Mouse (Mus musculus): Measurements from ENCODE around the gene Suclg2. TPM values are rescaled to one million over a fixed set of nuclear protein-coding genes. Genes with fewer than 3 reads are reported as not detected.

Gene Suclg2
- polyA plus RNA-seq, 1 experiment from 2014 or later: 12.6 TPM

GRCm38 (mm10) chr6:95469521-95469920 is 249.1 kb downstream of the Suclg2 start:
- no peaks in the 10 kb centered on the region for H3K9me3 ChIP-seq (replicated peaks; ENCODE audit: control insufficient read depth, low read length, poor library complexity, severe bottlenecking)
- no peak for ATAC-seq
- H3K36me3 ChIP-seq (ENCODE audit: control insufficient read depth, insufficient read depth, low read length): no peaks in the 10 kb centered on the region
- no peak overlapping the region for H3K9ac ChIP-seq (ENCODE audit: low read depth, low read length)
- H3K4me2 ChIP-seq (ENCODE audit: low read length): no peak overlapping the region
- H3K27me3 ChIP-seq (ENCODE audit: control insufficient read depth, insufficient read depth, low read depth, low read length): no peaks in the 10 kb centered on the region
- H3K27ac ChIP-seq (ENCODE audit: low read length): no peak overlapping the region
- H3K4me1 ChIP-seq (ENCODE audit: control insufficient read depth, insufficient read depth, low read length): no peaks in the 10 kb centered on the region
- no peak overlapping the region for H3K4me3 ChIP-seq (ENCODE audit: low read depth, low read length)
- 48% methylated on average over 7 of the region's 7 CpGs for WGBS

GRCm38 (mm10) chr6:95465322-95465721 is 253.3 kb downstream of the Suclg2 start:
- no peak for ATAC-seq
- Histone ChIP-seq H3K9me3 (replicated peaks; ENCODE audit: control insufficient read depth, low read length, poor library complexity, severe bottlenecking) (no peaks in the 10 kb centered on the region), H3K4me2 (ENCODE audit: low read length) (no peak overlapping the region), H3K4me3 (ENCODE audit: low read depth, low read length) (no peak overlapping the region), H3K27ac (ENCODE audit: low read length) (no peak overlapping the region), H3K36me3 (ENCODE audit: control insufficient read depth, insufficient read depth, low read length) (no peaks in the 10 kb centered on the region), H3K27me3 (ENCODE audit: control insufficient read depth, insufficient read depth, low read depth, low read length) (no peaks in the 10 kb centered on the region), H3K4me1 (ENCODE audit: control insufficient read depth, insufficient read depth, low read length) (no peaks in the 10 kb centered on the region), H3K9ac (ENCODE audit: low read depth, low read length) (no peak overlapping the region)
- 83% methylated on average over 4 of the region's 4 CpGs for WGBS

- Histone ChIP-seq H3K36me3 (ENCODE audit: control insufficient read depth, insufficient read depth, low read length) (no peaks in the 10 kb centered on the region), H3K27me3 (ENCODE audit: control insufficient read depth, insufficient read depth, low read depth, low read length) (no peaks in the 10 kb centered on the region), H3K9ac (ENCODE audit: low read depth, low read length) (no peak overlapping the region), H3K4me2 (ENCODE audit: low read length) (no peak overlapping the region), H3K4me3 (ENCODE audit: low read depth, low read length) (no peak overlapping the region), H3K27ac (ENCODE audit: low read length) (no peak overlapping the region), H3K9me3 (replicated peaks; ENCODE audit: control insufficient read depth, low read length, poor library complexity, severe bottlenecking) (no peaks in the 10 kb centered on the region), H3K4me1 (ENCODE audit: control insufficient read depth, insufficient read depth, low read length) (no peaks in the 10 kb centered on the region)
- 70% methylated on average over 3 of the region's 3 CpGs for WGBS
- no peak for ATAC-seq
These were observed 259.2 kb downstream of the Suclg2 start for GRCm38 (mm10) chr6:95459372-95459771.

GRCm38 (mm10) chr6:95446151-95446550 is 272.4 kb downstream of the Suclg2 start:
- Histone ChIP-seq H3K9me3 (replicated peaks; ENCODE audit: control insufficient read depth, low read length, poor library complexity, severe bottlenecking) (no peaks in the 10 kb centered on the region; the same call in 1 of the 2 replicates), H3K27me3 (ENCODE audit: control insufficient read depth, insufficient read depth, low read depth, low read length) (no peaks in the 10 kb centered on the region), H3K9ac (ENCODE audit: low read depth, low read length) (no peak overlapping the region), H3K4me2 (ENCODE audit: low read length) (no peak overlapping the region), H3K4me1 (ENCODE audit: control insufficient read depth, insufficient read depth, low read length) (no peaks in the 10 kb centered on the region), H3K4me3 (ENCODE audit: low read depth, low read length) (no peak overlapping the region), H3K36me3 (ENCODE audit: control insufficient read depth, insufficient read depth, low read length) (no peaks in the 10 kb centered on the region), H3K27ac (ENCODE audit: low read length) (no peak overlapping the region)
- 90% methylated on average over 2 of the region's 2 CpGs for WGBS
- ATAC-seq: no peak

- Histone ChIP-seq H3K9ac (ENCODE audit: low read depth, low read length) (no peak overlapping the region), H3K36me3 (ENCODE audit: control insufficient read depth, insufficient read depth, low read length) (no peaks in the 10 kb centered on the region), H3K27me3 (ENCODE audit: control insufficient read depth, insufficient read depth, low read depth, low read length) (no peaks in the 10 kb centered on the region), H3K9me3 (replicated peaks; ENCODE audit: control insufficient read depth, low read length, poor library complexity, severe bottlenecking) (peaks cover 4% of the 10 kb centered on the region; the same call in 1 of the 2 replicates), H3K4me3 (ENCODE audit: low read depth, low read length) (no peak overlapping the region), H3K4me1 (ENCODE audit: control insufficient read depth, insufficient read depth, low read length) (no peaks in the 10 kb centered on the region), H3K27ac (ENCODE audit: low read length) (no peak overlapping the region), H3K4me2 (ENCODE audit: low read length) (no peak overlapping the region)
- no peak for ATAC-seq
- 70% methylated on average over 4 of the region's 4 CpGs for WGBS
These were observed 273.6 kb downstream of the Suclg2 start for GRCm38 (mm10) chr6:95445036-95445435.

Measured in midbrain, embryonic 16.5 days (tissue).